Mouse (Mus musculus): ENCODE data around the gene Sphk2. TPM values are rescaled to one million over a fixed set of nuclear protein-coding genes. Genes with fewer than 3 reads are reported as not detected.
A peak's percentile ranks its signal among the peaks of the same experiment; 100 is the strongest.

The Sphk2 gene
- polyA plus RNA-seq, 1 experiment from 2014 or later = 34.7 TPM

- H3K4me2 ChIP-seq (replicated peaks) = no peak overlapping the region
- ATAC-seq (ENCODE audit: insufficient number of reproducible peaks, insufficient read depth, low FRiP score, low TSS enrichment) = no peak
- H3K27me3 ChIP-seq = no peaks in the 10 kb centered on the region
- no peak overlapping the region for H3K4me3 ChIP-seq
- H3K27ac ChIP-seq = no peak overlapping the region
- no peak overlapping the region for H3K9ac ChIP-seq
- WGBS = 27% methylated on average over 2 of the region's 2 CpGs
- peaks cover 3% of the 10 kb centered on the region; the same call in 1 of the 2 replicates for H3K9me3 ChIP-seq
- H3K36me3 ChIP-seq = no peaks in the 10 kb centered on the region
- peaks cover 1% of the 10 kb centered on the region; the same call in 1 of the 2 replicates for H3K4me1 ChIP-seq
Measured at GRCm38 (mm10) chr7:45744387-45744786, 26.6 kb upstream of the Sphk2 start.

- no peak overlapping the region for H3K27ac ChIP-seq
- H3K9ac ChIP-seq = peak overlapping the region; percentile 29; the same call in 1 of the 2 replicates
- no peaks in the 10 kb centered on the region for H3K4me1 ChIP-seq
- H3K36me3 ChIP-seq = no peaks in the 10 kb centered on the region
- peak overlapping the region; percentile 42 for H3K4me2 ChIP-seq (replicated peaks)
- no peak for ATAC-seq (ENCODE audit: insufficient number of reproducible peaks, insufficient read depth, low FRiP score, low TSS enrichment)
- H3K4me3 ChIP-seq = peak overlapping the region; percentile 24
- H3K27me3 ChIP-seq = no peaks in the 10 kb centered on the region
- peaks cover 3% of the 10 kb centered on the region; the same call in 1 of the 2 replicates for H3K9me3 ChIP-seq
- WGBS = 33% methylated on average over 19 of the region's 19 CpGs
Measured at GRCm38 (mm10) chr7:45742338-45742737, 24.5 kb upstream of the Sphk2 start.

- no peaks in the 10 kb centered on the region for H3K27me3 ChIP-seq
- H3K9me3 ChIP-seq = peaks cover 2% of the 10 kb centered on the region; the same call in 1 of the 2 replicates
- peak overlapping the region; percentile 24 for H3K4me3 ChIP-seq
- H3K27ac ChIP-seq = no peak overlapping the region
- no peak overlapping the region for H3K9ac ChIP-seq
- no peaks in the 10 kb centered on the region for H3K4me1 ChIP-seq
- H3K36me3 ChIP-seq = no peaks in the 10 kb centered on the region
- peak overlapping the region; percentile 42 for H3K4me2 ChIP-seq (replicated peaks)
- no peak for ATAC-seq (ENCODE audit: insufficient number of reproducible peaks, insufficient read depth, low FRiP score, low TSS enrichment)
- 34% methylated on average over 11 of the region's 11 CpGs for WGBS
Measured at GRCm38 (mm10) chr7:45741777-45742176, 24.0 kb upstream of the Sphk2 start.

GRCm38 (mm10) chr7:45741308-45741707 is 23.5 kb upstream of the Sphk2 start:
- Histone ChIP-seq H3K4me3 (no peak overlapping the region), H3K36me3 (no peaks in the 10 kb centered on the region), H3K27me3 (no peaks in the 10 kb centered on the region), H3K4me2 (replicated peaks) (peak overlapping the region; percentile 42; the same call in 1 of the 2 replicates), H3K9me3 (no peaks in the 10 kb centered on the region), H3K4me1 (no peaks in the 10 kb centered on the region), H3K9ac (no peak overlapping the region), H3K27ac (no peak overlapping the region)
- no peak for ATAC-seq (ENCODE audit: insufficient number of reproducible peaks, insufficient read depth, low FRiP score, low TSS enrichment)
- WGBS = 85% methylated on average over 12 of the region's 12 CpGs

GRCm38 (mm10) chr7:45739820-45740219 is 22.0 kb upstream of the Sphk2 start:
- Histone ChIP-seq H3K4me1 (no peaks in the 10 kb centered on the region), H3K9me3 (no peaks in the 10 kb centered on the region)
- WGBS = 56% methylated on average over 10 of the region's 10 CpGs

GRCm38 (mm10) chr7:45739162-45739763 is 21.5 kb upstream of the Sphk2 start:
- no peak overlapping the region for H3K4me2 ChIP-seq (replicated peaks)
- WGBS = 8% methylated on average over 9 of the region's 9 CpGs
- no peak overlapping the region for H3K27ac ChIP-seq
- H3K27me3 ChIP-seq = no peaks in the 10 kb centered on the region
- H3K36me3 ChIP-seq = no peaks in the 10 kb centered on the region
- no peak overlapping the region for H3K9ac ChIP-seq
- H3K4me3 ChIP-seq = no peak overlapping the region
- H3K9me3 ChIP-seq = no peaks in the 10 kb centered on the region
- peak; percentile 73 for ATAC-seq (ENCODE audit: insufficient number of reproducible peaks, insufficient read depth, low FRiP score, low TSS enrichment)
- H3K4me1 ChIP-seq = no peaks in the 10 kb centered on the region

More at GRCm38 (mm10) chr7:45739820-45740219, 22.0 kb upstream of the Sphk2 start:
- no peak overlapping the region for H3K27ac ChIP-seq
- no peak overlapping the region for H3K4me2 ChIP-seq (replicated peaks)
- no peak for ATAC-seq (ENCODE audit: insufficient number of reproducible peaks, insufficient read depth, low FRiP score, low TSS enrichment)
- H3K27me3 ChIP-seq = no peaks in the 10 kb centered on the region
- no peak overlapping the region for H3K9ac ChIP-seq
- no peak overlapping the region for H3K4me3 ChIP-seq
- H3K36me3 ChIP-seq = no peaks in the 10 kb centered on the region

- Histone ChIP-seq H3K9ac (no peak overlapping the region), H3K4me1 (peaks cover 6% of the 10 kb centered on the region; the same call in 1 of the 2 replicates), H3K27ac (no peak overlapping the region), H3K9me3 (no peaks in the 10 kb centered on the region), H3K36me3 (peaks cover 4% of the 10 kb centered on the region), H3K27me3 (no peaks in the 10 kb centered on the region), H3K4me3 (no peak overlapping the region), H3K4me2 (replicated peaks) (no peak overlapping the region)
- no peak for ATAC-seq (ENCODE audit: insufficient number of reproducible peaks, insufficient read depth, low FRiP score, low TSS enrichment)
- 84% methylated on average over 5 of the region's 5 CpGs for WGBS
Measured at GRCm38 (mm10) chr7:45733477-45733876, 15.7 kb upstream of the Sphk2 start.

GRCm38 (mm10) chr7:45730727-45731431 is 13.1 kb upstream of the Sphk2 start:
- Histone ChIP-seq H3K4me3 (no peak overlapping the region), H3K27ac (no peak overlapping the region)
- no peak for ATAC-seq (ENCODE audit: insufficient number of reproducible peaks, insufficient read depth, low FRiP score, low TSS enrichment)

GRCm38 (mm10) chr7:45727625-45728024 is 9.8 kb upstream of the Sphk2 start:
- ATAC-seq (ENCODE audit: insufficient number of reproducible peaks, insufficient read depth, low FRiP score, low TSS enrichment) = no peak
- H3K27ac ChIP-seq = no peak overlapping the region
- no peaks in the 10 kb centered on the region for H3K9me3 ChIP-seq
- H3K4me1 ChIP-seq = peaks cover 6% of the 10 kb centered on the region; the same call in 1 of the 2 replicates
- no peaks in the 10 kb centered on the region for H3K27me3 ChIP-seq
- no peak overlapping the region for H3K9ac ChIP-seq
- peaks cover 50% of the 10 kb centered on the region for H3K36me3 ChIP-seq
- H3K4me3 ChIP-seq = no peak overlapping the region
- no peak overlapping the region for H3K4me2 ChIP-seq (replicated peaks)
- WGBS = 84% methylated on average over 3 of the region's 3 CpGs

More at GRCm38 (mm10) chr7:45730727-45731431, 13.1 kb upstream of the Sphk2 start:
- 15% methylated on average over 16 of the region's 16 CpGs for WGBS
- no peak overlapping the region for H3K4me2 ChIP-seq (replicated peaks)
- no peaks in the 10 kb centered on the region for H3K27me3 ChIP-seq
- H3K9me3 ChIP-seq = no peaks in the 10 kb centered on the region
- H3K4me1 ChIP-seq = peaks cover 6% of the 10 kb centered on the region; the same call in 1 of the 2 replicates
- H3K9ac ChIP-seq = no peak overlapping the region
- peaks cover 20% of the 10 kb centered on the region for H3K36me3 ChIP-seq

- no peak for ATAC-seq (ENCODE audit: insufficient number of reproducible peaks, insufficient read depth, low FRiP score, low TSS enrichment)
- no peak overlapping the region for H3K4me3 ChIP-seq
- peaks cover 62% of the 10 kb centered on the region for H3K36me3 ChIP-seq
- peaks cover 6% of the 10 kb centered on the region; the same call in 1 of the 2 replicates for H3K4me1 ChIP-seq
- H3K27me3 ChIP-seq = no peaks in the 10 kb centered on the region
- H3K9ac ChIP-seq = no peak overlapping the region
- H3K27ac ChIP-seq = no peak overlapping the region
- H3K4me2 ChIP-seq (replicated peaks) = no peak overlapping the region
- no peaks in the 10 kb centered on the region for H3K9me3 ChIP-seq
- 91% methylated on average over 10 of the region's 10 CpGs for WGBS
Measured at GRCm38 (mm10) chr7:45726419-45726818, 8.6 kb upstream of the Sphk2 start.

GRCm38 (mm10) chr7:45725713-45726112 is 7.9 kb upstream of the Sphk2 start, which contains the start of gene Spaca4:
Gene Spaca4 (minus strand): TSS chr7:45725813.
- H3K9ac ChIP-seq = no peak within 1 kb of the TSS
- peaks cover 6% of the 10 kb centered on the region; the same call in 1 of the 2 replicates for H3K4me1 ChIP-seq
- no peaks in the 10 kb centered on the region for H3K27me3 ChIP-seq
- H3K4me2 ChIP-seq (replicated peaks) = no peak within 1 kb of the TSS
- no peak within 1 kb of the TSS for H3K4me3 ChIP-seq
- H3K9me3 ChIP-seq = no peaks in the 10 kb centered on the region
- H3K27ac ChIP-seq = no peak within 1 kb of the TSS
- ATAC-seq (ENCODE audit: insufficient number of reproducible peaks, insufficient read depth, low FRiP score, low TSS enrichment) = no peak
- WGBS = 86% methylated on average over 11 of the region's 11 CpGs
- H3K36me3 ChIP-seq = peaks cover 69% of the 10 kb centered on the region

GRCm38 (mm10) chr7:45725151-45725550 is 7.3 kb upstream of the Sphk2 start:
- Histone ChIP-seq H3K27ac (no peak overlapping the region), H3K36me3 (peaks cover 75% of the 10 kb centered on the region), H3K4me3 (no peak overlapping the region), H3K9me3 (no peaks in the 10 kb centered on the region), H3K27me3 (no peaks in the 10 kb centered on the region), H3K9ac (no peak overlapping the region), H3K4me1 (peaks cover 4% of the 10 kb centered on the region; the same call in 1 of the 2 replicates), H3K4me2 (replicated peaks) (no peak overlapping the region)
- WGBS = 91% methylated on average over 9 of the region's 9 CpGs
- no peak for ATAC-seq (ENCODE audit: insufficient number of reproducible peaks, insufficient read depth, low FRiP score, low TSS enrichment)

All from embryonic facial prominence, embryonic 12.5 days (tissue).